ENCODE assay signal across 16 mouse cellular contexts in the genomic region with DNA sequence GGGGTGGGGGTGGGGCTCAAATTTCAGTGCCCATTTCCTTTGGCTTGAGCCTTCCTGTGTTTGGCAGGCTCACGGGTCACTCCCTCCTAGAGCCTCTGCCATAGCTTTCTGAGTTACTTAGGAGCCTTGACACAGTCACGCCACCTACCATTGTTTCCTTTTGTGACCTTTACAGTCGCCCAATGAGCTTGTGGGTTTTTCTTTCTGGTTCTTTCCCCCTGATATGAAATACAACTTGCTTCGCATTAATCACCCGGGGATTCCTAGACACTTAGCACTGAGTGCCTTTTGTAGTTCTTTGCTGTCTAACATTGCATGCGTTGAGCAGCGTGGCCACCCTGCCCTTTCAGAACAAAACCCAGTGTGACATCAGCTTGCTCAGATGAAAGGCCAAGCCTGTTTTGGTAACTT.
A peak's percentile ranks its signal among the peaks of the same experiment; 100 is the strongest.
DNase-seq lines count a peak whose midpoint lies in the region; ATAC-seq lines count a peak whose summit lies in the region.
"Had no signal": no experiment of that assay in that cellular context is flagged by ENCODE, and none has a peak within 500 bp of the region (broad histone marks: within the 10 kb centered on the region; RNA-seq: fewer than 3 reads in every experiment).

No protein-coding gene starts in this region.

- DNase-seq in Muller cell, postnatal 12 days (ENCODE audit: inconsistent ontology term) = peak; percentile 16
- peak; percentile 30 for DNase-seq in embryonic facial prominence, embryonic 14.5 days (ENCODE audit: low spot score)
- DNase-seq in mesoderm, embryonic 11.5 days (ENCODE audit: low read depth, low spot score) = peak; percentile 53
- peak; percentile 58 for DNase-seq in neural tube, embryonic 11.5 days (ENCODE audit: low spot score)
- no peak for DNase-seq in heart, postnatal 4 days
- no peak for DNase-seq in urinary bladder, adult 18-20 months (ENCODE audit: low spot score in 2 of 2)
- DNase-seq: adrenal gland, postnatal 25 days; cerebellum, postnatal 14 days; kidney, adult 9 months; lung, postnatal 14 days; thymus, postnatal 25 days had no signal

- no peak for ATAC-seq in embryonic facial prominence, embryonic 14.5 days (ENCODE audit: low read depth)
- ATAC-seq in neural tube, embryonic 11.5 days (ENCODE audit: insufficient read depth, low FRiP score, low TSS enrichment) = peak; percentile 81
- ATAC-seq in erythroblast, adult 5-6 weeks (replicated peaks; ENCODE audit: low FRiP score, poor library complexity, severe bottlenecking) = no peak
- ATAC-seq: forebrain, embryonic 13.5 days had no signal

- no peaks in the 10 kb centered on the region for H3K4me1 ChIP-seq in embryonic facial prominence, embryonic 14.5 days (ENCODE audit: control insufficient read depth, insufficient read depth, low read length)
- no peaks in the 10 kb centered on the region; the same call in 1 of the 2 replicates for H3K4me1 ChIP-seq in neural tube, embryonic 11.5 days (ENCODE audit: control insufficient read depth, insufficient read depth, low read length)
- H3K4me1 ChIP-seq: forebrain, embryonic 13.5 days had no signal

- H3K4me3 ChIP-seq in embryonic facial prominence, embryonic 14.5 days (ENCODE audit: low read depth, low read length) = no peak overlapping the region
- H3K4me3 ChIP-seq in neural tube, embryonic 11.5 days (ENCODE audit: low read depth, low read length) = no peak overlapping the region
- H3K4me3 ChIP-seq: forebrain, embryonic 13.5 days; heart, embryonic 13.5 days; layer of hippocampus, adult 2 months had no signal

- H3K27ac ChIP-seq in embryonic facial prominence, embryonic 14.5 days (replicated peaks; ENCODE audit: low read depth, low read length) = no peak overlapping the region
- no peak overlapping the region for H3K27ac ChIP-seq in neural tube, embryonic 11.5 days (ENCODE audit: low read depth, low read length)
- H3K27ac ChIP-seq: forebrain, embryonic 13.5 days; heart, embryonic 13.5 days; layer of hippocampus, adult 2 months; stomach, postnatal 0 days had no signal

- no peaks in the 10 kb centered on the region for H3K27me3 ChIP-seq in embryonic facial prominence, embryonic 14.5 days (replicated peaks; ENCODE audit: control insufficient read depth, insufficient read depth, low read length)
- no peaks in the 10 kb centered on the region for H3K27me3 ChIP-seq in neural tube, embryonic 11.5 days (ENCODE audit: control insufficient read depth, insufficient read depth, low read length)
- H3K27me3 ChIP-seq: forebrain, embryonic 13.5 days; heart, embryonic 13.5 days had no signal

- H3K9me3 ChIP-seq in embryonic facial prominence, embryonic 14.5 days (ENCODE audit: control insufficient read depth, low read length) = no peaks in the 10 kb centered on the region
- H3K9me3 ChIP-seq in neural tube, embryonic 11.5 days (ENCODE audit: control insufficient read depth, low read length) = no peaks in the 10 kb centered on the region
- H3K9me3 ChIP-seq: forebrain, embryonic 13.5 days; heart, embryonic 13.5 days had no signal

- no peaks in the 10 kb centered on the region for H3K36me3 ChIP-seq in embryonic facial prominence, embryonic 14.5 days (ENCODE audit: control insufficient read depth, insufficient read depth, low read length)
- H3K36me3 ChIP-seq in neural tube, embryonic 11.5 days (ENCODE audit: control insufficient read depth, insufficient read depth, low read length) = no peaks in the 10 kb centered on the region
- H3K36me3 ChIP-seq: heart, embryonic 13.5 days had no signal

- H3K9ac ChIP-seq in embryonic facial prominence, embryonic 14.5 days (ENCODE audit: low read depth, low read length) = no peak overlapping the region
- no peak overlapping the region for H3K9ac ChIP-seq in neural tube, embryonic 11.5 days (ENCODE audit: low read length)
- H3K9ac ChIP-seq: forebrain, embryonic 13.5 days; heart, embryonic 13.5 days had no signal

- WGBS in embryonic facial prominence, embryonic 14.5 days = 82% methylated on average over 7 of the region's 7 CpGs
- 41% methylated on average over 7 of the region's 7 CpGs for WGBS in neural tube, embryonic 11.5 days

- H3K4me2 ChIP-seq in embryonic facial prominence, embryonic 14.5 days (ENCODE audit: low read depth, low read length) = no peak overlapping the region
- H3K4me2 ChIP-seq in neural tube, embryonic 11.5 days (ENCODE audit: low read depth) = no peak overlapping the region
- H3K4me2 ChIP-seq: forebrain, embryonic 13.5 days; heart, embryonic 13.5 days had no signal

Comparison
In these comparisons a context has a peak if more than half of its experiments do, and no peak if none do; other contexts are left out.
1. DNase-seq: peak in Muller cell, postnatal 12 days (single experiment), embryonic facial prominence, embryonic 14.5 days (single experiment), mesoderm, embryonic 11.5 days (single experiment) and neural tube, embryonic 11.5 days (single experiment); none in heart, postnatal 4 days (single experiment) and urinary bladder, adult 18-20 months (0 of 2).